9 mouse cellular contexts compared by ENCODE assay signal in genomic region chr4:150566193-150566592, GRCm38 (mm10).
A peak's percentile ranks its signal among the peaks of the same experiment; 100 is the strongest.
DNase-seq lines count a peak whose midpoint lies in the region; ATAC-seq and TF ChIP-seq lines count a peak whose summit lies in the region.
"Had no signal": no experiment of that assay in that cellular context is flagged by ENCODE, and none has a peak within 500 bp of the region (broad histone marks: within the 10 kb centered on the region; RNA-seq: fewer than 3 reads in every experiment).

No protein-coding gene starts in this region.

- peaks cover 39% of the 10 kb centered on the region for H3K4me1 ChIP-seq in bone marrow macrophage, adult 2 months (ENCODE audit: control insufficient read depth, insufficient read depth, low read length)
- H3K4me1 ChIP-seq in neural tube, embryonic 15.5 days = peaks cover 64% of the 10 kb centered on the region

- no peak for DNase-seq in layer of hippocampus, adult 2 months (ENCODE audit: low spot score in 2 of 2)
- DNase-seq in layer of hippocampus, postnatal 25 days (ENCODE audit: extremely low spot score in 1 of 2, low spot score in 1 of 2) = no peak
- peak; percentile 79 for DNase-seq in lung, postnatal 25 days (ENCODE audit: low spot score)
- peak; percentile 50 to 73 for DNase-seq in thymus, adult 18-20 months
- no peak for DNase-seq in adrenal gland, postnatal 14 days
- DNase-seq in cerebellum, adult 11 months = no peak

- H3K4me2 ChIP-seq in neural tube, embryonic 15.5 days = no peak overlapping the region

- 81% methylated on average over 6 of the region's 6 CpGs for WGBS in neural tube, embryonic 15.5 days

- TF ChIP-seq CTCF in layer of hippocampus, adult 2 months (conservative IDR thresholded peaks at IDR 0.05) = no peak
- TF ChIP-seq CTCF in bone marrow macrophage, adult 2 months (IDR thresholded peaks at IDR 0.05; ENCODE audit: low read depth, low read length) = no peak

- no peaks in the 10 kb centered on the region for H3K27me3 ChIP-seq in neural tube, embryonic 15.5 days (replicated peaks)

- H3K36me3 ChIP-seq in neural tube, embryonic 15.5 days = no peaks in the 10 kb centered on the region

- no peak for ATAC-seq in neural tube, embryonic 15.5 days (ENCODE audit: low FRiP score)

- H3K9me3 ChIP-seq in neural tube, embryonic 15.5 days (replicated peaks) = no peaks in the 10 kb centered on the region
- H3K9me3 ChIP-seq: forebrain, embryonic 10.5 days had no signal

- no peak overlapping the region for H3K4me3 ChIP-seq in layer of hippocampus, adult 2 months
- H3K4me3 ChIP-seq in bone marrow macrophage, adult 2 months (ENCODE audit: insufficient read depth, low read length) = peak overlapping the region; percentile 75; the same call in 1 of the 2 replicates
- H3K4me3 ChIP-seq in neural tube, embryonic 15.5 days (replicated peaks) = no peak overlapping the region
- H3K4me3 ChIP-seq: forebrain, embryonic 10.5 days had no signal

- no peak for TF ChIP-seq POLR2A in bone marrow macrophage, adult 2 months (IDR thresholded peaks at IDR 0.05; ENCODE audit: borderline replicate concordance, low read depth, low read length)

- no peak overlapping the region for H3K9ac ChIP-seq in neural tube, embryonic 15.5 days (replicated peaks)

- peak overlapping the region; percentile 62 for H3K27ac ChIP-seq in layer of hippocampus, adult 2 months
- H3K27ac ChIP-seq in bone marrow macrophage, adult 2 months (ENCODE audit: insufficient read depth, low read depth, low read length) = peak overlapping the region; percentile 93
- H3K27ac ChIP-seq in neural tube, embryonic 15.5 days (replicated peaks) = no peak overlapping the region
- H3K27ac ChIP-seq: forebrain, embryonic 10.5 days had no signal

Comparison
In these comparisons a context has a peak if more than half of its experiments do, and no peak if none do; other contexts are left out.
1. DNase-seq: peak in lung, postnatal 25 days (single experiment) and thymus, adult 18-20 months (2 of 2); none in layer of hippocampus, adult 2 months (0 of 2), layer of hippocampus, postnatal 25 days (0 of 2), adrenal gland, postnatal 14 days (single experiment) and cerebellum, adult 11 months (single experiment).